Mouse (Mus musculus) myocyte (in vitro differentiated cells): Measurements from ENCODE around the gene Serpina12.

Source experiments
- POLR2A ChIP-seq: IDR thresholded peaks from one replicate; pipeline ENCODE4 v1.6.1; 2011; ENCODE audit warnings: low read depth, mild to moderate bottlenecking, control low read depth, moderate library complexity; ENCODE audit not compliant: insufficient read length
- TCF3 ChIP-seq: IDR thresholded peaks from one replicate; pipeline ENCODE4 v1.6.1; 2011; ENCODE audit warnings: low read depth, control low read depth; ENCODE audit not compliant: insufficient read length

- TF ChIP-seq POLR2A (no peak), TCF3 (no peak)
These were observed 6.1 kb downstream of the Serpina12 start for GRCm38 (mm10) chr12:104038181-104038580.
